Mouse (Mus musculus): ENCODE data around the gene Slc39a11. TPM values are rescaled to one million over a fixed set of nuclear protein-coding genes. Genes with fewer than 3 reads are reported as not detected.

The Slc39a11 gene
- total and polyA plus RNA-seq, 2 experiments from 2014 or later = 40.4 to 62.5 TPM

GRCm38 (mm10) chr11:113452861-113453568 is 196.9 kb downstream of the Slc39a11 start:
- H3K4me3 ChIP-seq (ENCODE audit: low read depth, low read length) = no peak overlapping the region
- no peak overlapping the region for H3K27ac ChIP-seq (ENCODE audit: low read depth, low read length)
- no peaks in the 10 kb centered on the region for H3K4me1 ChIP-seq (ENCODE audit: insufficient read depth, low read length)
- DNase-seq (ENCODE audit: low spot score) (peak; percentile 27), ATAC-seq (ENCODE audit: low FRiP score) (no peak)
- no peak overlapping the region for H3K4me2 ChIP-seq (ENCODE audit: low read depth, low read length, poor library complexity, severe bottlenecking)
- no peak overlapping the region for H3K9ac ChIP-seq (replicated peaks; ENCODE audit: low read length, poor library complexity, severe bottlenecking)
- TF ChIP-seq CTCF (IDR thresholded peaks at IDR 0.05) = no peak
- H3K36me3 ChIP-seq (ENCODE audit: insufficient read depth, low read length) = no peaks in the 10 kb centered on the region
- WGBS = 32% methylated on average over 16 of the region's 16 CpGs
- H3K27me3 ChIP-seq (ENCODE audit: insufficient read depth, low read length) = no peaks in the 10 kb centered on the region
- no peaks in the 10 kb centered on the region for H3K9me3 ChIP-seq (ENCODE audit: low read length)

GRCm38 (mm10) chr11:113451301-113451700 is 198.6 kb downstream of the Slc39a11 start:
- H3K4me3 ChIP-seq (ENCODE audit: low read depth, low read length) = no peak overlapping the region
- no peaks in the 10 kb centered on the region for H3K4me1 ChIP-seq (ENCODE audit: insufficient read depth, low read length)
- no peak overlapping the region for H3K27ac ChIP-seq (ENCODE audit: low read depth, low read length)
- no peaks in the 10 kb centered on the region for H3K9me3 ChIP-seq (ENCODE audit: low read length)
- no peak overlapping the region for H3K9ac ChIP-seq (replicated peaks; ENCODE audit: low read length, poor library complexity, severe bottlenecking)
- H3K36me3 ChIP-seq (ENCODE audit: insufficient read depth, low read length) = no peaks in the 10 kb centered on the region
- no peaks in the 10 kb centered on the region for H3K27me3 ChIP-seq (ENCODE audit: insufficient read depth, low read length)
- TF ChIP-seq CTCF (IDR thresholded peaks at IDR 0.05) = no peak
- DNase-seq (ENCODE audit: low spot score) = no peak
- no peak overlapping the region for H3K4me2 ChIP-seq (ENCODE audit: low read depth, low read length, poor library complexity, severe bottlenecking)
- 68% methylated on average over 10 of the region's 10 CpGs for WGBS
- no peak for ATAC-seq (ENCODE audit: low FRiP score)

- no peaks in the 10 kb centered on the region for H3K27me3 ChIP-seq (ENCODE audit: insufficient read depth, low read length)
- no peak overlapping the region for H3K4me3 ChIP-seq (ENCODE audit: low read depth, low read length)
- DNase-seq (ENCODE audit: low spot score) (no peak), ATAC-seq (ENCODE audit: low FRiP score) (no peak)
- no peaks in the 10 kb centered on the region for H3K36me3 ChIP-seq (ENCODE audit: insufficient read depth, low read length)
- 57% methylated on average over 4 of the region's 4 CpGs for WGBS
- no peak overlapping the region for H3K4me2 ChIP-seq (ENCODE audit: low read depth, low read length, poor library complexity, severe bottlenecking)
- H3K27ac ChIP-seq (ENCODE audit: low read depth, low read length) = no peak overlapping the region
- TF ChIP-seq CTCF (IDR thresholded peaks at IDR 0.05) = no peak
- H3K9me3 ChIP-seq (ENCODE audit: low read length) = no peaks in the 10 kb centered on the region
- H3K9ac ChIP-seq (replicated peaks; ENCODE audit: low read length, poor library complexity, severe bottlenecking) = no peak overlapping the region
- H3K4me1 ChIP-seq (ENCODE audit: insufficient read depth, low read length) = no peaks in the 10 kb centered on the region
These were observed 199.2 kb downstream of the Slc39a11 start for GRCm38 (mm10) chr11:113450665-113451064.

- DNase-seq (ENCODE audit: low spot score) (no peak), ATAC-seq (ENCODE audit: low FRiP score) (no peak)
- no peak for TF ChIP-seq CTCF (IDR thresholded peaks at IDR 0.05)
- Histone ChIP-seq H3K4me1 (ENCODE audit: insufficient read depth, low read length) (no peaks in the 10 kb centered on the region), H3K4me2 (ENCODE audit: low read depth, low read length, poor library complexity, severe bottlenecking) (no peak overlapping the region), H3K9ac (replicated peaks; ENCODE audit: low read length, poor library complexity, severe bottlenecking) (no peak overlapping the region), H3K4me3 (ENCODE audit: low read depth, low read length) (no peak overlapping the region), H3K27me3 (ENCODE audit: insufficient read depth, low read length) (no peaks in the 10 kb centered on the region), H3K9me3 (ENCODE audit: low read length) (no peaks in the 10 kb centered on the region), H3K36me3 (ENCODE audit: insufficient read depth, low read length) (no peaks in the 10 kb centered on the region), H3K27ac (ENCODE audit: low read depth, low read length) (no peak overlapping the region)
- WGBS = 84% methylated on average over 6 of the region's 6 CpGs
These were observed 199.9 kb downstream of the Slc39a11 start for GRCm38 (mm10) chr11:113450028-113450427.

- Histone ChIP-seq H3K4me2 (ENCODE audit: low read depth, low read length, poor library complexity, severe bottlenecking) (no peak overlapping the region), H3K4me3 (ENCODE audit: low read depth, low read length) (no peak overlapping the region), H3K36me3 (ENCODE audit: insufficient read depth, low read length) (no peaks in the 10 kb centered on the region), H3K27me3 (ENCODE audit: insufficient read depth, low read length) (no peaks in the 10 kb centered on the region), H3K27ac (ENCODE audit: low read depth, low read length) (no peak overlapping the region), H3K4me1 (ENCODE audit: insufficient read depth, low read length) (no peaks in the 10 kb centered on the region), H3K9ac (replicated peaks; ENCODE audit: low read length, poor library complexity, severe bottlenecking) (no peak overlapping the region), H3K9me3 (ENCODE audit: low read length) (peaks cover 9% of the 10 kb centered on the region; the same call in 1 of the 2 replicates)
- no peak for DNase-seq (ENCODE audit: low spot score)
- no peak for TF ChIP-seq CTCF (IDR thresholded peaks at IDR 0.05)
- no peak for ATAC-seq (ENCODE audit: low FRiP score)
- 96% methylated on average over 11 of the region's 11 CpGs for WGBS
These were observed 207.8 kb downstream of the Slc39a11 start for GRCm38 (mm10) chr11:113442036-113442435.

GRCm38 (mm10) chr11:113439328-113440030 is 210.4 kb downstream of the Slc39a11 start:
- no peak for TF ChIP-seq CTCF (IDR thresholded peaks at IDR 0.05)
- DNase-seq (ENCODE audit: low spot score) = peak; percentile 74
- Histone ChIP-seq H3K9me3 (ENCODE audit: low read length) (peaks cover 9% of the 10 kb centered on the region; the same call in 1 of the 2 replicates), H3K27ac (ENCODE audit: low read depth, low read length) (no peak overlapping the region), H3K4me3 (ENCODE audit: low read depth, low read length) (no peak overlapping the region), H3K27me3 (ENCODE audit: insufficient read depth, low read length) (no peaks in the 10 kb centered on the region), H3K4me2 (ENCODE audit: low read depth, low read length, poor library complexity, severe bottlenecking) (no peak overlapping the region), H3K36me3 (ENCODE audit: insufficient read depth, low read length) (no peaks in the 10 kb centered on the region), H3K9ac (replicated peaks; ENCODE audit: low read length, poor library complexity, severe bottlenecking) (no peak overlapping the region), H3K4me1 (ENCODE audit: insufficient read depth, low read length) (no peaks in the 10 kb centered on the region)
- ATAC-seq (ENCODE audit: low FRiP score) = peak; percentile 72
- WGBS = 22% methylated on average over 20 of the region's 20 CpGs

Data from midbrain, postnatal 0 days (tissue).